Mouse (Mus musculus) neural tube, embryonic 10.5 days (tissue): ENCODE data around the gene H2-M5.
"Not testable (repeated sequence)": the region's sequence is repeated elsewhere in the genome, so short reads cannot be mapped to it uniquely, and the experiment has no call there.

Experiments used
- DNase-seq: peaks from one replicate; pipeline ENCODE4 v3.0.0-alpha.2; 2017; ENCODE audit warnings: low spot score; ENCODE audit errors: extremely low spot score

H2-M5 gene

DNA sequence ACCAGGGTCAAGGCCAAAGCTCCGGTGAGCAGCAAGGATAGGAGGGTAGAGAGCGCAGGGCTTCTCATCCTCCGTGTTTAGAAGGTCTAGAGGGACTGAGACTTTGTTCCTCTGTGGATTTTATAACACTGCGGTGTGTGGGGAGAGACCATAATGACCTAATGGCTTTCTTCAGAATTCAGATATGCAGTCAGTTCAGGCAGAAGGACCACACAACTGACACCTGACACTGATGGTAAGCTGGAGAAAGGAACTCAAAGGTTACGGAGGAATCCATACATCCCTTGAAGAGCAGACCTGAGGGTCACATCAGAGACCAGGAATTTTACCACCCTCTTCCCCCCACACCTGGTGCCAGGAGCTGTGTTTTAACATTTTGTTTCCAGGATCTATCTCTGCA is at the start of gene H2-M5:
Gene H2-M5 (minus strand): TSS at position 101 of the 400 bp plus-strand sequence.
- no peak for DNase-seq

DNA sequence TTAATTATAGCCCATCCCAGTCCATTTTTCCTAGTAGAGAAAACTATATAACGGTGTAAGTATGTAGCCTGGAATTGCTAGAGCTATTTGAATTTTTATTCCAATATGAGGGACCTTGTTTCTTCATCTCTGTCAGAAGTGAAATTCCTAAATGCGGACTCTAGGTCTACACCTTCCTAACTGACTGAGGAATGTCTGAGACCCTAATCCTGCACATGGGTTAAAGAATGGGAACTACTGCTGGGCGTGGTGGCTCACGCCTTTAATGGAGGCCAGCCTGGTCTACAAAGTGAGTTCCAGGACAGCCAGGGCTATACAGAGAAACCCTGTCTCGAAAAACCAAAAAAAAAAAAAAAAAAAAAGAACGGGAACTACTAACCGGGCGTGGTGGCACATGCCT is 39.8 kb upstream of the H2-M5 start:
- DNase-seq, result no peak

DNA sequence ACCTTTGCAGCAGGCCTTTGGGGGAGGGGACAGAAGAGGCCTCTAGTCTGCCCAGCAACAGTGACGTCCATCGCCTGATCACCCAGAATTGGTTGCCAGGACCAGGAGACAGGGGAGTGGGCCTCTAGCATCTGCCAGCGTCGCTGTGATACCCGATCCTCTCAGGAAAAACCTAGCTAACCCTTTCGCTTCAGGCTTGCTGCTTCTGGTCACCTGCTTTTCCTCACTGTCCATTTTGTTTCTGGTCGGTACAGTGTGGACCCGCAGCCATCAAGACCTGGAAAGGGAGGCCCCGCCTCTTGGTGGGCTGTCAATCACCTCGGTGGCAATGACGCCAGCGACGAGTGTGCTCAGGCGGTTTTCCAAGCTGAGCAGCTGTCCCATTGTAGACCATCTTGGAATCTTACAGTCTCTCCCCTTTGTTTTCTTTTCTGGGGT is 39.4 kb upstream of the H2-M5 start:
- DNase-seq, result peak; percentile 96

DNA sequence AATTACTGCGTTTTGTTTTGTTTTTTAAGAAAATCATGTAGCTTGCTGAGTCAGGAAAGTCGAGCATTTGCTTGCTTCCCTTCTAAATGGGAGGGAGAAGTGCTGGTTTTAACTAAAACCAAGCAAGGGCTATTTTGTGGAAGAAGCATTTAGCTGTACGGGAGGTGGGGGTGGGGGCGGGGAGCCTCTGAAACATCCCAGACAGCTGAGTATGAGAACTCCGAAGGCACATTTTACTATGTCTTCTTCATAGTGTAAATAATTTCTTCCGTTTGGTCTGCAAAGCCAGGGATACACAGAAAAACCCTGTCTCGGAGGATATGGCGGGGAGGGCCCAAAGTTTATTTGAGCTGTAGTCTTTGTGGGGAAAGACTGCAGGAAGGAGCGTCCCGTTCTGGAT is 38.9 kb upstream of the H2-M5 start:
- DNase-seq, result no peak

DNA sequence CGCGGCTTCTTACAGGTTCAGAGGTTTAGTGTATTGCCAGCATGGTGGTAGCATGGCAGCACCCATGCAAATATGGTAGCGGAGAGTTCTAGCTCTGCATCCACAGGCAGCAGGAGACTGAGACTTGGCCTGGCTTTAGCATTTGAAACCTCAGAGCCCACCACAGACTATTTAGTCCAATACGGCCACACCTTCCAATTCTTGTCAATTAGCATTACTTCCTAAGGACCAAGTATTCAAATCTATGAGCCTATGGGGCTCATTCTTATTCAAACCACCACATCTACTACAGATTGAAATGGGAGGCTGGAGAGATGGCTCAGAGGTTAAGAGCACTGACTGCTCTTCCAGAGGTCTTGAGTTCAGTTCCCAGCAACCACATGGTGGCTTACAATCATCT is 38.1 kb upstream of the H2-M5 start:
- no peak for DNase-seq

DNA sequence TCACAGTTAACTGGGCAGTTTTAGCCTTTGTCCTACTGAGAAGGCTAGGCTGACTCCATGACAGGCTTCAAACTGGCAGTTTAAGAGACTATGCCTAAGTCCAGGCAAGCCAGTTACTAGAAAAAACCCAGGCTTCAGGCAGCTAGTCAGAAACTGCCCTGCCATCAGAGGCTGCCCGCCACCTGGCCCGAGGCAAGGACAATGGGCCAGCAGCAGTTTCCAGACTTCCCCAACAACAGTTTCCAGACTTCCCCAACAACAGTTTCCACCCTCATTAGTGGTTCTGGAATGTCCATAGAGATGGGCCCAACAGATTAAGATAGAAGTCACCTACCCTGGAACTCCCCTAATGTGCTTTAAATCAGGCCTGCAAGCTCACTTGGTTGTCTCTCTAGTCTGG is 37.1 kb upstream of the H2-M5 start:
- DNase-seq, result no peak

DNA sequence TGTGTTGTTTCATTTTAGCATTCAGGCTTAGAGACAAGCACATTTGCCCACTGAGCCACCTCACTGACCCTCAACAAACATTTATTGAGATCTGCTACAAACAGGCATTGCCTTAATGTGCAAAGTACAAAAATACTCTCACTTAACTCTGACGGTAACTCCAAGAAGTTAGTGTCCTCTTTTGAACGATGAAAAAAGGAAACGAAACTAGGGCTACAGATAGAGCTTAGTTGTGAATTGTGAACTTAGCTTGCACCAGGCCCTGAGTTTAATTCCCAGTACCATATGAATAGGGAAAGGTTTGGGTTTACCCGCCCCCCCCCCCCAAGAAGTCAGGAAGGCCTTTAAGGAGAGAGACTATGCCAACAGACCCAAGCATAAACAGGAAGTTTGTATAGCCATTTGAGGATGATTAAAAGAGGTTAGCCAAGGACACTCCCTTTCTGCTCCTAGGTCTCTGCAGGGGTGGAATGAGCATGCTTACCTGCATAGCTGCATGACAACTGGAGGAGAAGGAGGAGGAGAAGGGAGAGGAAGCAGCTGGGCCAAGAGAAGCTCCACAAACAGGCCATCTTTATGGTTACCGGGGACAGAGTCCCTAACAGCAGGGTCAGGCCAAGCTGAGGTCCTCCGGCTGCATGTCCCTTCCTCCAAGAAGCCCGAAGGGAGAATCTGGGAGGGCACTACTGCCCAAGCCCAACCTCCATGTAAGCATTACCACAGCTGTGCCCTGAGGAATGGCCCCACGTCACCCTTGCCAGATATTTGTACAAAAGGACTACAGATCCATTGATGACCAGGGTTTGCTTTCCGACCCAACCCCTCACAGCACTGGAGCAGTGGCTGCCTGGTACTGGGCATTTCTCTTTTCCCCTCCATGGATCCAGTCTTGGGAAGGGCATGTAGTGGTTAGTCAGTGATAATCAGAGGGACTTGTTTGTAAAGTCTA is 33.6 kb upstream of the H2-M5 start, which contains the start of gene Mog:
Gene Mog (minus strand): TSS at position 771 of the 949 bp plus-strand sequence.
- no peak for DNase-seq

DNA sequence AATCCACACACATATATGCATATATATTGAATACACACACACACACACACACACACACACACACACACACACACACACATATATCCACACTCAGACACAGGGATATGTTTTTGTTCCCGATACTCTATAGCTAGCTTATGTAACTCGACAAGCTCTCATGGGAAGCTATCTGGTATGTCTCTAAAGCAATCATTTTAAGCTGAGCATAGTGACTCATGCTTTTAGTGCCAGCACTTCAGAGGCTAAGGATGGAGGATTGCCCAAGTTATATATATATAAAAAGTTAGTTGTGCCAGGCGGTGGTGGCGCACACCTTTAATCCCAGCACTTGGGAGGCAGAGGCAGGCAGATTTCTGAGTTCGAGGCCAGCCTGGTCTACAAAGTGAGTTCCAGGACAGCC is 29.9 kb upstream of the H2-M5 start:
- DNase-seq, result not testable (repeated sequence)

DNA sequence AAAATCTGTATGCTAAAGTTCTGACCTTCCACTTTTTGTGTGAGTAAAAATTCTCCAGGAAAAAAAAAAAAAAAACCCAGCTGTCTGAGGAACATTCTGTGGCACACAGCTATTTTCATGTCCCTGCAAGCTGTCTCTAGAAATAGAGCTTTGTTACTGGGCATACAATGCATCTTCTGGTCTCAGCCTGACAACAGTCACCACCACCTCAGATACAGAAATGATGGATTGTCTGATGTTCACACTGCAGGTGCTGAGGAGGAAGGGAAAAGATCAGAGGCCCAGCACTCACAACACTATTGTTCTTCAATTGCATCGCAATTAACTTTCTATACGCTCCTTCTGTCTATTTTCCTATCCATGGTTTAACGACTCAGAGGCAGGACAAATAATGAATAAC is 29.0 kb upstream of the H2-M5 start:
- no peak for DNase-seq

DNA sequence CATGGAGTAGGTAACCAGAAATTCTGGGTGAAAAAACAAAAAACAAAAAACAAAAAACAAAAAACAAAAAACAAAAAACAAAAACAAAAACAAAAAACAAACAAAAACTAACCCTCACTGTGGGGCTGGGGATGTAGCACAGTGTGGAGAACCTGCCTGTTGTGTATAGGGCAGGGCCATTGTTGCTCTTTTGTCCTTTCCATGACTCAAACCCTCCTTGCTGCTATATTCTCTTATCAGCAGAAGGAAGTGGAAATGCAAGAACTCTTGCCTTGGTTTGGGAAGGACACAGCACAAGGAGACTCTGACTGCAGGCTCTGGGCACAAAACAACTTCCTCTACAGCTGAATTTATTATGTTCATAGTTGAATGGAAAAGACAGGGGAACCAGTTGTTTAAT is 27.0 kb upstream of the H2-M5 start:
- DNase-seq, result no peak

DNA sequence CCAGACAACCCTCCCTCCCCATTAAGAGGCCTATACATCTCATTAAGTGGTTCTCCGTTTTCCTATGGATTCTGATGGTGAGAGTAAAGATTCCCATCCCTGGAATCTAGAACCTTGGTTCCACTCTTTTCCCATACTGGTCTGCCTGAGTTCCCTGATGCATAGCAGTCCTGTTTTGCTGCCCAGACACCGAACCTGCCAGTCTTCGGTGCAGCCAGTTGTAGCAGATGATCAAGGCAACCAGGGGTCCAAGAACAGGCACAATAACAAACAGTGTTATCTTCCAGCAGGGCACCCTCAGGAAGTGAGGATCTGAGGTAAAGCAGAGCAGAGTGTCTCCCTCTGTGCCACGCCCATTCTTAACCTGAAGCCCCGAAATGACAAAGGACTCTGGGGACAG is 22.8 kb upstream of the H2-M5 start:
- DNase-seq, result no peak

DNA sequence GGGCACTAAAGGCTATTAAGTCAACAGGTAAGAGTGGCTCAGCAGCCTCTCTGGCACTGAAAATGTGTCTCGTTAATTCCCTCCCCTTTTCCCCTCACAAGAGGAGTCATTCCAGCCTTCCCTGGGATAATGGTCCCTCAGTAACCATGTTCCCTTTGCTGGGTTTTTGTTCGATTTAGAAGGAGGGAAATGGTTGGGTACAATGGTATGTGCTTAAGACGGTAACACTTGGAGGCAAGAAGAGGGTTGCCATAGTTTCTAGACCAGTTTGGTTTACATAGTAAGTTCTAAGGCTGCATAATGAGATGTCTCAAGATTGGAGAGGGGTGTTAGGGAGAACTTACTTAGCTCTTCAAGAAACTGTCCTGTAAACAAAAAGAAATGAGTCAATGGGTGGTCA is 22.4 kb upstream of the H2-M5 start:
- DNase-seq, result no peak

DNA sequence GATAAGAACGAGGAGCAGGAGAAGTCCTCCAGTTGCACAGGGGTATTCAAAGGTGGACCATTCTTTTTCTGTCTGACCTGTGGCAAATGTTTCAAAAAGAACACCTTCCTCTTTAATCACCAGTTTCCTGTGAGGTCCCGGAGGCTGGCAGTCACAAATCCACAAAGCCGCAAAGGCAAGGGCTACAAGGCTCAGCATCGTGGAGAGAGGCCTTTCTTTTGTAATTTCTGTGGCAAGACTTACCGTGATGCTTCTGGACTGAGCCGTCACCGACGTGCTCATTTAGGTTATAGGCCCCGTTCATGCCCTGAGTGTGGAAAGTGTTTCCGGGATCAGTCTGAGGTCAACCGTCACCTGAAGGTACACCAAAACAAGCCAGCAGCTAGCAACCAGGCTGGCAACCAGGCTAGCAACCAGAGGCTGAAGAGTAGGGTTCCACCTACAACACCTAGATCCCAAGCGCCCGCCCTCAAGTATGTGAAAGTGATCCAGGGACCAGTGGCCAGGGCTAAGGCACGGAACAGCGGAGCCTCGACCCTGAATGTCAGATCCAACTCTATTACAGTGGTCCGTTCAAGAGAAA is 20.2 kb upstream of the H2-M5 start:
- no peak for DNase-seq

DNA sequence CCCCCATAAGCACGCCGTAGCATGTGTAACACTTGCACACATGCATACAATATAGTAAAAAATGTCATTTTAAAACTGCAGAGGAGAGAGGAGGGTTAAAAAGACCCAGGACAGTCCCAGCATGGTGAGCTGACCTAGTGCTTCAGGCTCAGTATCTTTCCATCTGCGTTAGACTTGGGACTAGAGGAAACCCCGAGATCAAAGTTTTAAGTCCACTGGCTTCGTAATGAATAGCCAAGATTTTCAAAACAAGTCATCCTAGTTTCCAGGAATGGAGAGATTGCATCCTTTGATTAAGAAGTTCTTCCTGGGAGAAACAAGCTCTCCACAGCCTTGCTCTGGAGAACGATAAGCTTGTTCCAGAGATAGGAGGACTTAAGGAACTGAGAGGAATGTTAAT is 18.8 kb upstream of the H2-M5 start:
- no peak for DNase-seq

DNA sequence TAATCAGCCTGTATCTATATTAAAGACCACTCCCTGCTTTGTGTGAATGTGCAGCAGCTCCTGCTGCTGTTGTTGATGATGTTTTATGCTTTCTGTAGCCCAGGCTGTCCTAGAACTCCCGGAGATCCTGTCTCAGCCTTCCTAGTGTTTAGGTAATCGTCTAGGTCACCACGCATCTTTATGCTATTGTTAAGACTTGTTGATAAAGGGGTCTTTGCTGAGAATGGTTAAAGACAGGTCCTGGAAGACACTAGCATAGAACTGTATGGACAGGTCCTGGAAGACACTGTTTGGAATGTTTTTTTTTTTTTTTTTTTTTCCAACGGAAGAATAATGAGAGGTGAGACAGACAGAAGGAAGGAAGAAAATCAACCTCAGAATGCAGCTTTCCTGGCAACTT is 14.0 kb upstream of the H2-M5 start:
- DNase-seq, result no peak

DNA sequence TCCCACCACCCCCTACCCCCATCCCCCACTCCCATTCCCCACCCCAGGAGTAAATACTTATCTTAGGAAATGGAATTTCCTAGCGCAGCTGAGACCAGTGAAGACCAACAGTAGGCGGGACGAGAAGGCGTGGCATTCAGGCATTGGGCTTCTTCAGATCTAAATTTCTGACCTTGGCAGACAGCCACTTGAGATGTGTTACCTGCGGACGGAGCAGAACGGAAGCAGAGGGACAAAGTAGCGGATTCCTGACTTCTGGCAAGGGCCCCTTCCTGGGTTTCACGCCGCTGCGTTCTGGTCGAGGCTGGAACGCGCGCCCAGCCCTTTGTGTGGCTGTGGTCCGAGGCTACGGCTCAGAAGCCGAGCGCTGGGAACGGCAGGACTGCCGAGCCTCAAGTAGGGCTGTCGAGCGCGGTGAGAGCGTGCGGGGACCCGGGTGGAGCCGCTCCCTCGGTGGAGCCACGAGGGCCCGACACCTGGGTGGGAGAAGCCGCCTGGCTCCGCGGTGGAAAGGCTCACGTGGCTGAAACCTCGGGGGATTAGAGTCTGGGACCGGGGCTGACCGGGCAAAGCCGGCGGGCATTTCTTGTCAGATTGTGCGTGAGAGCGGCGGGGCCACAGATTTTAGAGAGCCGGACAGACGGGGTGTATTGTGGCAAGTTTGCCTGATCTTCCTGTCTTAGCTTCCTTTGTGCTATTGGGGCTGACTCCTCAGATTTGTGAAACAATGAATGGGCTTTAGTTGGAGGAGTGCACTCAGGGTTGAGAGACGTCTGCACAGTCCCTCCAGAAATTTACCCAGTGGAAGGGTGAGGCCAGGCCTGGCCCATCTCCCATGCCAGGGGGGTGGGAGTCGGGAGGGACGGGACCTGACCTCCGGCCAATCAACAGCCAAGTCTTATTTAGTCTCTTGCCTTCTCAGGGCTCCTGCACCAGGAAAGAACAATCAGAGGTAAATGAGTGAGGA is 13.3 kb upstream of the H2-M5 start:
- DNase-seq, result peak; percentile 78

DNA sequence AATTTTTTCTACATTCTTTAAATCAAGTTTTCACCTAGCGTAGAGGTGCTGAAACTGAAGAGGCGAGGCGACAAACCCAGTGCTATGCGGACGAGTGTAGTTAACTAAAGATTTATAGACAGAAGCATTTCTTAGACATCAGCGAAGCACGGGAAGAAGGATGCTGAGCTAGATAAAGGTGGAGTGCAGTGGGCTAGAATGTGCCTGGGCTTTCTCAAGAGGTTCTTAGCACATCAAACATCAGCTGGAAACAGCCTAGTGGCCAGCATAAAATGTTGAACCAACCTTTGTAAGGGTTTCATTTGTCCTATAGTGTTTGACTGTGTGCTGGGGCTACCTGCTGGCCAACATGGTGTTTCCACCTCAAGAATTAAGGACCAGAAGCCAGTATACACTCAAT is 11.5 kb upstream of the H2-M5 start, which contains the start of gene Zfp57:
Gene Zfp57 (plus strand): TSS at position 301 of the 400 bp plus-strand sequence.
- DNase-seq, result no peak

DNA sequence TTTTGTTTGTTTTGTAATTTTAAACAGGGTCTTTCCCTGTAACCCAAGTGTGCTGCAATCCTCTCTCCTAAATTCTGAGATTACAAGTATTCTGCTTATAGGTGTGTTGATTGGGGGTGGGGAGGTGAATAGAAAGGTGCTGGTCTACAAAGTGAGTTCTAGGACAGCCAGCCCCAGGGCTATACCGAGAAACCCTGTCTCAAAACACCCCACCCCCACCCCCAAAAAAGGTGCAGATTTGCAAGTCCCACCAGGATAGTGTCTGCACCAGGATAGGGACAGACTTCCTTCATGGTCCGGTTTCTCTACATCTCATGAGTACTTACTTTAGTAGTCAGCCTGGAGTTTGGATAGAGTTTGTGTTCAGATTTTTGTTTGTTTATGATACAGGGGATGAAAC is 9.1 kb upstream of the H2-M5 start:
- DNase-seq, result no peak

DNA sequence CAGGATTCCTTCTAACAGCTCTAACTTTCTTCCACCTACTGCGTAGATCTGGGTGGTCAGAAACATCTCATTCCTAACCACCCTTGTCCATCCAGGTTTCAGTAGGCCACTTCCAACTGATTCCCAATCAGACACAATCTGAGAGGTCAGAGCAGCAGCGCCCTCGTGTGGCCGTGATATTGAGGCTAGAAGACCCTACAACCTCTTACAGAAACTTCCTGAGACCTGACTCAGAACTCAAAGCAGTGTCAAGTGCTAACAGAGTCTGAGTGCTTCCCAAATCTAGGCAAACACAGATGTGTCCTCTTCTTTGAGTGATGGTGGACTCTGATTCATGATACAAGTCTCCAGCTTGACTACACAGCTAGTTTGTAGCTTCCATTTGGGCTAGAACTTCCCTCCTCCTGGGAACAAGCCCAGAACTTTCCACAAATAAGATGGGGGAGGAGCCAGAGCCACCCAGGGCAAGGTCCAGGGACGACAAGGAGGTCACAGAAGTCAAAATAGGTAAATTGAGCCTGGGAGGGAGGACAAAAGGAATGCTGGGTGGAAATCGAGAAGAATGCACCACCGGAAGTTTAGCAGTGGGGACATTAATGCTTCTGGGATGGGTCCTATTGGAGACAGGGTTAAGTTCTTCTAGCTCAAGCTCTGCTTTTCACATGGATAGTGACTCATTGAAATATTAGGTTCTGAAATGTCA is 7.8 kb upstream of the H2-M5 start:
- DNase-seq, result peak; percentile 82

DNA sequence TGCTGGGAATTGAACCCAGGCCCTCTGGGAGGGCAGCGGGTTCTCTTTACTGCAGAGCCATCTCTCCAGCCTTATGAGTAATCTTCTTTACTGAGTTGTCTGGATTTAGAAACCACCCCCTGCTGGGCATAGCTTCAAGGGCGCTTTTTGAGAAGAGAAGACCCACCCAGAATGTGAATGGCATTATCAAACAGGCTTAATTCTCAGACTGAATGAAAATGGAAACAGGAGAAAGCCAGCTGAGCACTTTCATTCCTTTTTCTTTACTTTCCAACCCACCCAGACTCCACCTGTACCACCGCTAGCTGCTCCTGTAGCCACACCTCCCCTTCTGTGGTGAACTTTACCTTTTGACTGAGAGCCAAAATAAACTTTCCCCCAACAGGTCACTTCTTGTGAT is 6.1 kb upstream of the H2-M5 start:
- no peak for DNase-seq

DNA sequence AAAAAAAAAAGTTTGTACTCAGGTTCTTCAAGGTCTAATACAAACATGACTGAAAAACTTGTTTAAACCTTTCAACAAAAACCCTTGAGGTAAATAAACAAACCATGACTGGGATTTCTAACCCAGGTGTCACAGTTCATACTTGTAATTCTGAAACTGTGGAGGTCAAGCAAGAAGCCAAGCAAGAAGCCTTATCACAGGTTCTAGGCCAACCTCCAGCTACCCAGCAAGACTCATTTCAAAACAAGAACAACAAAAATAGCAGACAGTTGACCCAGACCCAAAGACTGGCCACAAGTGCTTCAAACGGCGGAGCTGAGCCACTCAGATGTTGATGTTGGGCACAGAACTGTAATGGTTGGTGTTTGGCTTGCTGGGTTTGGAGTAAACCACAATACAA is 5.2 kb upstream of the H2-M5 start:
- no peak for DNase-seq
